Mouse (Mus musculus): ENCODE measurements around the gene Nek6.

The Nek6 gene

GRCm38 (mm10) chr2:38584514-38585378 lies 73.3 kb downstream of the Nek6 start:
- DNase-seq: no peak

GRCm38 (mm10) chr2:38585379-38585736 lies 73.9 kb downstream of the Nek6 start:
- peak; percentile 50 for DNase-seq

- DNase-seq: no peak
Observed at GRCm38 (mm10) chr2:38586733-38587132, 75.3 kb downstream of the Nek6 start.

GRCm38 (mm10) chr2:38591751-38592459 lies 80.5 kb downstream of the Nek6 start:
- peak; percentile 33 for DNase-seq

GRCm38 (mm10) chr2:38594874-38595273 lies 83.4 kb downstream of the Nek6 start:
- DNase-seq: no peak

GRCm38 (mm10) chr2:38597896-38598295 lies 86.5 kb downstream of the Nek6 start:
- DNase-seq: peak; percentile 20

GRCm38 (mm10) chr2:38598395-38598794 lies 87.0 kb downstream of the Nek6 start:
- no peak for DNase-seq

GRCm38 (mm10) chr2:38600842-38601241 lies 89.4 kb downstream of the Nek6 start:
- DNase-seq: no peak

GRCm38 (mm10) chr2:38607716-38608115 lies 96.3 kb downstream of the Nek6 start:
- peak; percentile 45 for DNase-seq

GRCm38 (mm10) chr2:38608831-38609309 lies 97.4 kb downstream of the Nek6 start:
- DNase-seq: no peak

GRCm38 (mm10) chr2:38609310-38609709 lies 97.9 kb downstream of the Nek6 start:
- DNase-seq: no peak

GRCm38 (mm10) chr2:38610161-38610560 lies 98.7 kb downstream of the Nek6 start:
- no peak for DNase-seq

- DNase-seq: no peak
Observed at GRCm38 (mm10) chr2:38612596-38612995, 101.2 kb downstream of the Nek6 start.

GRCm38 (mm10) chr2:38613576-38613975 lies 102.1 kb downstream of the Nek6 start:
- DNase-seq: no peak

GRCm38 (mm10) chr2:38614437-38614836 lies 103.0 kb downstream of the Nek6 start:
- DNase-seq: no peak

- peak; percentile 67 for DNase-seq
Observed at GRCm38 (mm10) chr2:38616072-38616471, 104.6 kb downstream of the Nek6 start.

GRCm38 (mm10) chr2:38616956-38617872 lies 105.8 kb downstream of the Nek6 start:
- no peak for DNase-seq

- DNase-seq: no peak
Observed at GRCm38 (mm10) chr2:38619777-38620176, 108.3 kb downstream of the Nek6 start.

- no peak for DNase-seq
Observed at GRCm38 (mm10) chr2:38621076-38621475, 109.6 kb downstream of the Nek6 start.

- peak; percentile 49 for DNase-seq
Observed at GRCm38 (mm10) chr2:38621610-38622021, 110.2 kb downstream of the Nek6 start.

GRCm38 (mm10) chr2:38623411-38623810 lies 112.0 kb downstream of the Nek6 start:
- DNase-seq: no peak

- no peak for DNase-seq
Observed at GRCm38 (mm10) chr2:38623821-38624590, 112.6 kb downstream of the Nek6 start.

Data from kidney, adult 9 months (tissue).